In the genomic region with DNA sequence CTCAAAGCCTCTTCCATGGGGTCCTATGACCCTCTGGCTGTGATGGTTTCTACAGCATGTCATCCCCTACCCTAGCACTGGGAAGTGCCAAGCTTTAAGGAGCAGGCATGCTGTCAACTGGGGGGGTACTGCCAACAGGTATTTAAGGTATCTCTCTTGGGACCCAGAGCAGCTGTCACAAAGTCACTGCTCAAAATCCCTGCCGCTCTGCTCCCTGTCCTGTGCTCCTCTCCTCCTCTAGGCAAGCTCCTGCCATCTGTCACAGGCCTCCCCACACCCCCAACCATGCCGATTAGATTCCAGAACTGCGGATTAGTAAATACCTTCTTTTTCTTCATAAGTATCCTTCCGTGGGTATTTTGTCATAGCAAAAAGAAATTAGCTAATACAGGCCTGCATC, we compare ENCODE assay signal across 19 mouse cellular contexts. TPM values are rescaled to one million over a fixed set of nuclear protein-coding genes. Genes with fewer than 3 reads are reported as not detected.
"Had no signal": no experiment of that assay in that cellular context is flagged by ENCODE, and none has a peak within 500 bp of the region (broad histone marks: within the 10 kb centered on the region; RNA-seq: fewer than 3 reads in every experiment).

No protein-coding gene starts in this region.

- H3K9me3 ChIP-seq: limb, embryonic 12.5 days; midbrain, embryonic 13.5 days; neural tube, embryonic 15.5 days had no signal

- H3K4me2 ChIP-seq: limb, embryonic 12.5 days; midbrain, embryonic 13.5 days; neural tube, embryonic 15.5 days had no signal

- H3K27me3 ChIP-seq: limb, embryonic 12.5 days; midbrain, embryonic 13.5 days; neural tube, embryonic 15.5 days had no signal

- DNase-seq: kidney, adult 8-10 months; kidney, postnatal 25 days; lung, adult 18-20 months; right cerebral cortex, adult 18-20 months; right cerebral cortex, postnatal 25 days; thymus, adult 18-20 months; thymus, postnatal 25 days had no signal

- H3K36me3 ChIP-seq: midbrain, embryonic 13.5 days; neural tube, embryonic 15.5 days had no signal

- ATAC-seq: midbrain, embryonic 13.5 days had no signal

- H3K27ac ChIP-seq: left cerebral cortex, adult 2 months; limb, embryonic 12.5 days; liver, embryonic 14.5 days; midbrain, embryonic 13.5 days; neural tube, embryonic 15.5 days; stomach, postnatal 0 days had no signal

- H3K9ac ChIP-seq: limb, embryonic 12.5 days; liver, embryonic 14.5 days; midbrain, embryonic 13.5 days; neural tube, embryonic 15.5 days had no signal

- H3K4me3 ChIP-seq: left cerebral cortex, adult 2 months; limb, embryonic 12.5 days; midbrain, embryonic 13.5 days; myocyte; neural tube, embryonic 15.5 days had no signal

RNA-seq across cellular contexts. Expression of a gene that starts 27.9 kb away (rescaled TPM):
- total RNA-seq: layer of hippocampus, postnatal 25 days; left cerebral cortex, adult 2 months; left cerebral cortex, postnatal 25 days; liver, adult 2 months; megakaryocyte-erythroid progenitor cell, adult 5-6 weeks had no signal
- polyA plus RNA-seq: liver, adult 2 months; liver, embryonic 14.5 days; midbrain, embryonic 13.5 days; myocyte; neural tube, embryonic 11.5 days; neural tube, embryonic 15.5 days; stomach, postnatal 0 days had no signal
